ENCODE assay signal across 8 mouse cellular contexts in the genomic region with DNA sequence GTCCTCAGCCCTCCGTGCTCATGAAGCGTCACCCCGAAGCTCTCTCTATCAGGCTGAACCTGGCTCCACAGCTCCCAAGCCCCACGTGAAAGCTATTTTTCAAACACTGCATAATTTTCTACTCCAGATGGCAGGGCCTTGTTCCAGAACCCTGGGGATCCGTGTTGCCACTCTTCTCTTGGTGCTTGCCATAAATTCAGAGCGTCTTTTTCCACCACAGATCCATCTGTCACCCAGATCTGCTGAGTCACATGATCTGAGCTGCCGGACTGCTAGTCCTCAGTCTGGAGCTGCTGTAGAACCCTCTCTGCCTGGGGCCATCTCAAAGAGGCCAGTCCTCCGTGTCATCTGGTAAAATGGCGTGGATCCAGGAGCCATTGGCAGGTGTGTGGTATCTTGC.
DNase-seq lines count a peak whose midpoint lies in the region; TF ChIP-seq lines count a peak whose summit lies in the region.
"Had no signal": no experiment of that assay in that cellular context is flagged by ENCODE, and none has a peak within 500 bp of the region (broad histone marks: within the 10 kb centered on the region; RNA-seq: fewer than 3 reads in every experiment).

No protein-coding gene starts in this region.

- DNase-seq in brain, embryonic 14.5 days (ENCODE audit: low read depth) = peak; percentile 89
- peak; percentile 98 for DNase-seq in cerebellum, adult 9-10 months
- peak; percentile 83 for DNase-seq in layer of hippocampus, adult 11-12 months (ENCODE audit: low spot score)
- peak; percentile 92 for DNase-seq in left cerebral cortex, postnatal 4 days
- DNase-seq in gastrocnemius, adult 8-10 months (ENCODE audit: low spot score in 2 of 2) = no peak
- DNase-seq in heart, adult 9 months (ENCODE audit: low spot score in 2 of 2) = no peak
- no peak for DNase-seq in heart, adult 11 months
- DNase-seq: heart, postnatal 4 days had no signal

- TF ChIP-seq CTCF in brain, embryonic 14.5 days (IDR thresholded peaks at IDR 0.05; ENCODE audit: borderline replicate concordance, extremely low read depth, insufficient read depth, insufficient read length) = no peak

- no peak for TF ChIP-seq POLR2A in brain, embryonic 14.5 days (IDR thresholded peaks at IDR 0.05; ENCODE audit: borderline replicate concordance, extremely low read depth, insufficient read depth, insufficient read length, poor library complexity, severe bottlenecking)

- intact Hi-C loops in left cerebral cortex, postnatal 4 days (cut with DNase I) = no loop called here

Comparison
In these comparisons a context has a peak if more than half of its experiments do, and no peak if none do; other contexts are left out.
1. DNase-seq: peak in brain, embryonic 14.5 days (single experiment), cerebellum, adult 9-10 months (single experiment), layer of hippocampus, adult 11-12 months (single experiment) and left cerebral cortex, postnatal 4 days (single experiment); none in gastrocnemius, adult 8-10 months (0 of 2), heart, adult 9 months (0 of 2) and heart, adult 11 months (single experiment).